Mouse (Mus musculus): Measurements from ENCODE around the gene Vps29. TPM values are rescaled to one million over a fixed set of nuclear protein-coding genes. Genes with fewer than 3 reads are reported as not detected.
"Not testable (repeated sequence)": the region's sequence is repeated elsewhere in the genome, so short reads cannot be mapped to it uniquely, and the experiment has no call there.

Vps29 gene
- 10 to 100 TPM; 36.2 to 41.3 TPM for total RNA-seq (2021)
- long read RNA-seq, experiment 1, transcript Vps29-201 (4 exons, 874 nt), result minor isoform, 5 of 61 reads
- long read RNA-seq, experiment 1, transcript Vps29-208 (4 exons, 2,716 nt), result major isoform, 52 of 61 reads
- long read RNA-seq, experiment 1, partial matches to known transcripts, result 2 of 61 reads
- long read RNA-seq, experiment 1, other reads (novel, unspliced or antisense), result 1 of 61 reads
- long read RNA-seq, experiment 2, transcript Vps29-208 (4 exons, 2,716 nt), result major isoform, 51 of 54 reads
- long read RNA-seq, experiment 2, partial matches to known transcripts, result 0 of 54 reads
- long read RNA-seq, experiment 2, other reads (novel, unspliced or antisense), result 2 of 54 reads

GRCm38 (mm10) chr5:122353807-122354491, at the start of gene Vps29, which contains the start of gene Rad9b:
TSS of gene Vps29 (plus strand) at chr5:122354369.
TSS of gene Rad9b (minus strand) at chr5:122354233.
- DNase-seq, result peak; percentile 95 to 98
- intact Hi-C loops (cut with DNase I), result no loop called here

GRCm38 (mm10) chr5:122304541-122304940, 49.6 kb upstream of the Vps29 start:
- intact Hi-C loops (cut with DNase I), result no loop called here
- DNase-seq, result no peak

GRCm38 (mm10) chr5:122305472-122305871, 48.7 kb upstream of the Vps29 start:
- intact Hi-C loops (cut with DNase I), result no loop called here
- no peak for DNase-seq

DNA sequence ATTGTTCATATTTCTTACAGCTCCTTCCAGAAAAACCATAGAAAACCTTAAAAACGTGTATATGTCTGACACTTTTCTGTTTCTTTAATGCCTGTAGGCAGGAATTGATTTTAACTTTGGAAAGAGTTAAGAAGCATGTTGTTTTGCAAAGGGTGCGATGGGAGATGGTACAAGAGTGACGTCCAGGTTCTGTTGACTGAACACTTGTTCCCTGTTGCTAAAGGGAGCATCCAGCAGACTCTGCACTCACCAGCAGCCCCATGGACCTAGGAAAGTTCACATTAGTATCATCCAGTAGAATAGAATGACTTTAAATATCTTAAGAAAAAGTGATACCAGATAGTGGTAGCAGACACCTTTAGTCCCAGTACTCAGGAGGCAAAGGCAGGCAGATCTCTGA, 47.6 kb upstream of the Vps29 start:
- DNase-seq, result no peak
- intact Hi-C loops (cut with DNase I), result no loop called here

GRCm38 (mm10) chr5:122310699-122311098, 43.5 kb upstream of the Vps29 start:
- intact Hi-C loops (cut with DNase I), result no loop called here
- no peak for DNase-seq

GRCm38 (mm10) chr5:122311692-122312091, 42.5 kb upstream of the Vps29 start:
- no peak for DNase-seq
- intact Hi-C loops (cut with DNase I), result no loop called here

- intact Hi-C loops (cut with DNase I), result no loop called here
- no peak for DNase-seq
Observed at GRCm38 (mm10) chr5:122312346-122312745, 41.8 kb upstream of the Vps29 start.

- no peak for DNase-seq
- intact Hi-C loops (cut with DNase I), result no loop called here
Observed at GRCm38 (mm10) chr5:122312942-122313684, 41.1 kb upstream of the Vps29 start.

GRCm38 (mm10) chr5:122314966-122315667, 39.1 kb upstream of the Vps29 start:
- peak; percentile 92 to 97 for DNase-seq
- intact Hi-C loops (cut with DNase I), result no loop called here

DNA sequence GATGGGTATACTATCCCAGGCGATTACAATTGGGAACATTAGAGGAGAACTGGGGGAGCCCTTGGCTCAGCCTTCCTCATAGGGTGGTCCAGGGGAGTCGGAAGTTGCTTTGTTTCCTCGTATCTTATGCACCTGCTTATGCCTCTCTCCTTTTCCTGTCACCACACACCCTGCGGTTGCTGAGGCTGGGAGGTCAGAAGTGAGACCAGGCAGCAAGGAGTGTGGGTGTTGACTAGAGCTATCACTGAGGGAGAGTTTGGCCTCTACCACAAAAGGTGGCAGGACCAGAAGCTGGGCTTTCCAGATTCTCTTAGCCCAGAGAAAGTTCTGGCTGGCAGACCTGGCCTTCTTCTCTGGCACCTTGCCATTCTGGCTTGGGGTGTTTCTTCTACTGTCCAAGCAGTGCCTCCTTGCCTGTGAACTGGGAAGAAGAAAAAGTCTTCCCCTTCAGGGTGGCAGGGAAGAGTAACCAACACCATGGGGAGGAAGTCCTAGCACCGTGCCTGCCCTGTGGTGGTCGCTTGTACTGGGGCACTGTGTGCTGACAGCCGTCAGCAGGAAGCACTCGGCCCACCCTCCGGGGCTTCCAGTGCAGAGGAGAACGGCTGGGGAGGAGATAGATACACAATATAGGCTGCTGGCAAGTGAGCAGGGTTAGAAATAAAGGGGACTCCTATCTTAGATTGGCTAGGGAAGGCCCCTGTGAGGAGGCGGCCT, 36.7 kb upstream of the Vps29 start:
- DNase-seq, result peak; percentile 40 to 60
- intact Hi-C loops (cut with DNase I), result no loop called here

- intact Hi-C loops (cut with DNase I), result no loop called here
Observed at GRCm38 (mm10) chr5:122318100-122318499, 36.1 kb upstream of the Vps29 start.

GRCm38 (mm10) chr5:122318976-122319375, 35.2 kb upstream of the Vps29 start:
- intact Hi-C loops (cut with DNase I); DNase-seq: not testable (repeated sequence)

More at GRCm38 (mm10) chr5:122318100-122318499, 36.1 kb upstream of the Vps29 start:
- no peak for DNase-seq

DNA sequence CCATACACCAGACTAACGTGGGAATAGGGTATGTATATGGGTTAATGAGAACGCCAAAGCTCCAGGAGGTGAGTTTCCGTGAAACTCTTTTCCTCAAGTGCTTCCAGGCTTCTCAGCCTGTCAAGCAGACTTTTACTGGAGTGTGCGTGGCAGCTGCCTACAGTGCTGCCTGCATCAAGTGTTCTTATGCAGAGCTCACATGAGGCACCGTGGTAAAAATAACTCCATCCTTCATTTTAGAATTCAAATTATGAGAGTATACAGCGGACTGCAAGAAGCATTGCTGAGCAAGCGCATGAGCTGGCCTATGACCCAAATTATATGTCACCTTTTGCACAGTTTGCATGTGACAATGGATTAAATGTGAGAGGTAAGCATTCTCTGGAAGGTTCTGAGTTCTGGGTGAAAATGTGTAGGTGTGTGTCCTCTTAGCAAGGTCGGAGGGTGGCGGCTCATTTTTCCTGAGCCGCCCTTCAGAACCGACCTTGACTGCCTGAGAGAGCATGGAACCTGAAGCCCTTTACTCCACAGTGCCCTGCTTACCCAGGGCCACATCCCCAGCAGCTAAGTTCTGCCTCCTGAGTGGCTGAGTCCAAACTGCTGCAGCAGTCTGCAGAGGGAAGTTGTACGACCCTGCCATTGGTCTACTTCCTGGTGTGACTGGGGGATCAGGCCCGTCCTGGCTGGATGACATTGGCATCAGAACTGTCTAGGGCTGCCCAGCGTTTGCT, 34.5 kb upstream of the Vps29 start:
- peak; percentile 34 to 41 for DNase-seq
- intact Hi-C loops (cut with DNase I), result no loop called here

DNA sequence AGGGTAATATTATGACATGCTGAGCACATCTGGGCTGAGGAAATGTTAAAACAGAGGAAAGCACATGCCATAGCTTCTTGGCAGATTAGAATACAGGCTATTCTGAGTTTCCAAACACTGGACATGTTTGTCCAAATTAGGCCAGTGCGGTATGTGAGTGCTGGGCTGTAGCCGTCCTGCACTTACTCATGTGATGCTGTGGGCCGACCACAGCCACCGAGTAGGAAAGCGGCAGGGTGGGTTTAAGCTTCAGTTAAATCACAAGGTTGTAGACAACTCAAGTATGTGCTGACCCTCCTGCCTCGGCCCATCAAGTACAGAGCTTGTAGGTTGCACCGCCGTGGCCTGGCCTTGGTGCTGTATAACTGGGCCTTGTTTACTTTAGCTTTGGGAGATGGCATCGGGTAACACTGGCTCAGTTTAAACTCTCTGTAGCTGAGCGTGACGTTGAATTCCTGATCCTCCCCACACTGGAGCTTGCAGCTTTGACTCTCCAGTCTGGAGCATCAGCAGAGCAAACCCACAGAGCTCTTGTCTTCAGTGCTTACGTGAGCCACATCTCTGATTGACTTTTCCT, 33.9 kb upstream of the Vps29 start:
- no peak for DNase-seq
- intact Hi-C loops (cut with DNase I), result no loop called here

DNA sequence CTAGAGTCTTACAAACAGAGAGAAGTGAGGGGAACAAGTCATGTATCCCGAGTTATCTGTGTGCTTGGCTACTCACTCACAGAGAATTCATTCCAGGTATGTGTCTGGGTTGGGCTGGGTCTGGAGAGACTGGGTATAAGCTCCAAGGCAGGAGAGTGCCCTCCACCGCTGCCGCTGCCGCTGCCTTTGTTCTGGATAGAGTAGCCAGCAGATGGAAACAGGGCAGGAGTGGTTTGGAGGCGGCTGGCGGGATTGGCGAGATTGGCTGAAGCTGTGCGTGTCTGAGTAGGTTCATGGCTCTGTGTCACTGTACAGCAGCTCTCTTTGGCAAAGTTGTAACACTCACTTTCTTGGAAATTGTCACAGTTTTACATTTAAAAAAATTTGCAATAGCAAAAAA, 30.6 kb upstream of the Vps29 start:
- DNase-seq, result no peak
- intact Hi-C loops (cut with DNase I), result no loop called here

DNA sequence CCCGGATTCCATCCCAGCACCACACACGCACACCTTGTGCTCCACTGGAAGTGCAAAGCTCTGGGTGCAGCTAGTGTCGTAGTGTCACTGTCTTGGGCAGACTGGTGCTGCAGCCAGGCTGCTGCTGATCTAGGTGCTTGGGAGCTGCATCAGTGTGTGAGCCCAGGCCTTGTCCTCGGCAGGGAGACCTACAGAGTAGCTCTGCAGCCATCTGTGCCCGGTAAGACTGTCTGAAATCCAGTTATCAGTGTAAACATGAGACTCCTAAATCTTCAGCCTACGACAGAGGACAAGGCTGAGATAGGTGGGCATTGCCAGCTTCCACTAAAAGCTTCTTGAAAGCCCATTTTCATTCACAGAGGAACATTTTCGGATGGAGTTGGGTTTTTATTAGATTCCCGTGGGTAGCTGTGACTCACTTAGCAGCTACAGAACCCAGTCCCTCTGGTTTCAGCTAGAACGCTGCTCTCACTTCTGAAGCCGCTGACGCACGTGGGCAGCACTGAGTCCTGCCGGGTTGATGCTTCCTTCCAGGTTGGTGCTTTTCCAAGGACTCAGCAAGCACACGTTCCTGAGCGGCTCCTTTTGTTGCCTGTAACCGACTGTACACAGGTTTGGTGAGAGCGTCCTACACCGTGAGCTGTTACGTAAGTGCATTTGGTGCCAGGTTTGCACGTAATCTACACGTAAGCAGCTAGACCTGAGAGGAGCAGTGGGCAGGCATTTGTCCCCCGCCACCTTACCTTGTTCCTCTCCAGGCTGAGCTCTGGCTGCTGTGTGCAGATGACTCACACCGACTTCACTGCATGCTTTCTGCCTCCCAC, 29.3 kb upstream of the Vps29 start:
- intact Hi-C loops (cut with DNase I), result no loop called here
- no peak for DNase-seq

DNA sequence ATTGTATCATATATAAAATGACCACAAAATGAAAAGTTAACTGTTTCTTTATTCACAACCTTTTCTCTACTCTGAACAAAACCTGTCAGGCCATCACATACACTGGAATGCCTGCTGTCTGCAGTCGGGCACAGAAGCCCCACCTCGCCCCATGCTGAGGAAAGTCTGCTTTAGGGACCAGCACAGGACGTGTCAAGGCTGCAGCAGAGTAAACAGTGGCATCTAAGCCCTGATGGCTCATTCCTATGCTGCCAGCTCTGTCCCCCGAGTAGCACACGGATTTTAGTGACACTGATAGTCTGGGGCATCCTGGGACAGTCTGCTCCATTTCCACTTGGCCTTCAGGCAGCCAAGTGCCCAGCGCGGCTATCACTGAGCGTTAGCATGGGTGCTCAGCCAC, 28.7 kb upstream of the Vps29 start:
- no peak for DNase-seq
- intact Hi-C loops (cut with DNase I), result no loop called here

DNA sequence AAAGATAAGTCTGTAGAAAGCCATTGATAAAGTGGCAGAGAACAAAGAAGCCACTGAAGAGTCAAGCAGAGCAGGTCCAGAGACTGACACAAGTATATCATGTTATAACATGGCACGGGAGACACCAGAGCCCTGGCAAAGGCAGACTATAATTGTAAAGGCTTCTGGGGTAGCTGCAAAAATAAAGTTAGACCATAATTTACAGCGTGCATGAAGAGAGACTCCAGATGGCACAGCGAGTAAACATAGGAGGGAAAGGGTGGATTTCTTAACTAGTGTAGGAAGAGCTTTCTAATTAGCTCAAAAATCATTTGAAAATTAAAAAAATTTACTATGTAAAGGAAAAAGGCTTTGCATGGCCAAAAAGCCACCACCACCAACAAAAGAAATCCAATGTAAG, 26.9 kb upstream of the Vps29 start:
- DNase-seq, result no peak
- intact Hi-C loops (cut with DNase I), result no loop called here
